Mouse (Mus musculus) left cerebral cortex, adult 8-10 months (tissue): ENCODE measurements around the gene Heyl. TPM values are rescaled to one million over a fixed set of nuclear protein-coding genes. Genes with fewer than 3 reads are reported as not detected.
"Not testable (repeated sequence)": the region's sequence is repeated elsewhere in the genome, so short reads cannot be mapped to it uniquely, and the experiment has no call there.

Experiments
- DNase-seq, 2 experiments: peaks; one replicate each; pipeline ENCODE4 v3.0.0; 2022; ENCODE audit warnings: low spot score in 2 of 2
- total RNA-seq, 4 experiments: library from RNA; stranded (reverse); gene quantifications; 2 replicates each; pipeline ENCODE4 v1.2.4; 2022

The Heyl gene
- total RNA-seq, 4 experiments from 2014 or later: 3.9 to 6.5 (median 5.9) TPM

DNA sequence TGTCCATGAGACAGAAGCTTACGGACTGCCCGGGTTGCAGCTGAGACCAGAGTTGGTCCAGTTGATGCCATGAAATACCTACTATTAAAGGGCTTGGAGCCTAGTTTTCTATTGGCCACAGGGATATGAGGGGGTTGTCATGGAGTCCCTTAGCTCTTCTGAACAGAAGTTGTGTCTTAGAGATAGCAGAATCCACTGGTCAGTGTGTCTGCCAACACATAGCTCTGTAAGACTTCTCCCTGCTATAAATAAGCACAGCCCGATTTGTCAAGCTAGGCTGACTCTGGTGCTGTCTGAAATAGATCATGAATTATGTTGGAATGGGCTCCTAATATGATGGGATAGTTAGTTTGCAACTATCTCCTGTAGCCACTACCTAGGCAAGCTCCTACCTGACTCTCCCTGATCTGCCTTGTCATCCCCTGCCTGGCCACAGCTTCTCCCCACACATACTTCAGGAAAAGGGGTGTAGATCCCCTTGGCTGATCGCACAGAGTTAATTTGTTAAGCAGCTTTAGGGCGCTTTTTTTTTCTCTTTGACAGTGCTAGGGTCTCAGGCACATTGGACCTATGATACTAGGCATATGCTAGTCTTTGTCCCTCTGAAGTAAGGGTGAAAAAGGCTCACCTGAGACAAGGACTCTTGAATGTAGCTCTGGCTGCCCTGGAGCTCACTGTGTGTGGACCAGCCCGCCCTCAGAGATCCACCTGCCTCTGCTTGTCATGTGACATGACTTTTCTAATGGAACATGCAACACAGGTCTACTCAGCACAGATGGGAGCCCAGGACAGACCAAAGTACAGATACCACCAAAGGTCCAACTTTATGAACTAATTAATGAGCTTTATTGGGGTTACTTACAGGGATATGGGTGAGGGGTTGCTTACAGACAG, 51.6 kb downstream of the Heyl start:
- DNase-seq: no peak

DNA sequence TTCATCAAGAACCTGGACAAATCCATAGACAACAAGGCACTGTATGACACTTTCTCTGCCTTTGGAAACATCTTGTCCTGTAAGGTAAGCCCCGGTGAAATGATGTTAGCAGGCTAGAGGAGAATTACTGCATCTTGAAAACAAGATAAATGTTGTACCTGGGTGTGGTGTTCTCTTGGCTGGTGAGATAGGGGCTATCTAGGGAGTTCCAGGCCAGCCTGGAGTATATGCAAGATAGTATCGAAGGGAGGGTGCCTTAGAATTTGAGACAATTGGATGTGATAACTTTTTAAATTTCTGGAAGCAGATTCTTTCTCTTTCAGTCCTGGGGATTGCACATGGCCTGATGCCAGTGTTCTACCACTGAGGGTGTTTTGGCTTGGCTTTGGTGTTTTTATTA, 53.4 kb downstream of the Heyl start:
- DNase-seq: no peak

DNA sequence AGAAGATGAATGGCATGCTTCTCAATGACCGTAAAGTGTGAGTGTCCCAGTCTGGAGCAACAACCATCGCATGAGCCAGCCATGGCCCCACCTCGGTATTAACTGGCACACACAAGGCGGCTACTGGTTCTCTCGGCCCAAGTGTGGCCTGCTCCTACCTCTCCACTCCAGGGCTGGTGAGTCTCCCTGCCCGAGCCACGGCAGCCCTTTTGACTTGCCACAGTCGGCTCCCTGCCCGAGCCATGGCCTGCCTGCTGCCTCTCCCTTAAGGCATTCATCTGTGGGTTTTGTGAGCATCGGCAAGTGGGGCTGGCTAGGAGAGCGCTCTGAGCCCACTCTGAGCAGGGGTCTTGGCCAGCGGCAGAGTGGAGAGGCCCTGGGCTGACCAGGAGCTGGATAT, 55.7 kb downstream of the Heyl start:
- DNase-seq: no peak

DNA sequence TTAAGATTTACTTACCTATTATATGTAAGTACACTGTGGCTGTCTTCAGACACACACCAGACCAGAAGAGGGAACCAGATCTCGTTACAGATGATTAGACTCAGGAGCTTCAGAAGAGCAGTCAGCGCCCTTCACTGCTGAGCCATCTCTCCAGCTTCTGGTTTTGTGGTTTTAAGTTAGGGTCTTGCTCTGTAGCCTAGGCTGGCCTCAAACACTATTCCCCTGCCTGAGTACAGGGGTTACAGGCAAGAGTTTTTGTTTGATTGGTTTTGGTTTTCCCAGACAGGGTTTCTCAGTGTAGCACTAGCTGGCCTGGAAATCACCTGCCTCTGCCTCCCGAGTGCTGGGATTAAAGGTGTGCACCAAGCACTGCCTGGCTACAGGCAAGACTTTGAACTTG, 59.0 kb downstream of the Heyl start:
- no peak for DNase-seq

DNA sequence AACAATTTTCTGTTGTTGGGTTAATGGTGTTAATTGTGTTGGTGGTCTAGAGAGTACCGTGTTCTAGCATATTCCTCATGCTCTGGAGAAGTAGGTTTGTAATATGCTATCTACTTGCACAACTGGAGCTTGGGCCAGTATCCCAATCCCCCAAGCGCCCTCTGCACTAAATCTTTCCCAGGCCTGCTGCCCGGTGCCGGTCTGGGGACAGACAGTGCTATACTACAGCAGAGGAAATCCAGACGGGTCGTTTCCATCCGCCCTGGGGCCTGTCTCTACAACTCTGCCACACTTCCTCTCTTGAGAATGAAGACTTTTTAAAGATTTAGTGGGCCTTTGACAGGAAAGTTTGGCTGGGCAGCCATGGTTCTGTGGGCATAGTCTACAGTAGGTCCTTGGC, 59.6 kb downstream of the Heyl start:
- no peak for DNase-seq

DNA sequence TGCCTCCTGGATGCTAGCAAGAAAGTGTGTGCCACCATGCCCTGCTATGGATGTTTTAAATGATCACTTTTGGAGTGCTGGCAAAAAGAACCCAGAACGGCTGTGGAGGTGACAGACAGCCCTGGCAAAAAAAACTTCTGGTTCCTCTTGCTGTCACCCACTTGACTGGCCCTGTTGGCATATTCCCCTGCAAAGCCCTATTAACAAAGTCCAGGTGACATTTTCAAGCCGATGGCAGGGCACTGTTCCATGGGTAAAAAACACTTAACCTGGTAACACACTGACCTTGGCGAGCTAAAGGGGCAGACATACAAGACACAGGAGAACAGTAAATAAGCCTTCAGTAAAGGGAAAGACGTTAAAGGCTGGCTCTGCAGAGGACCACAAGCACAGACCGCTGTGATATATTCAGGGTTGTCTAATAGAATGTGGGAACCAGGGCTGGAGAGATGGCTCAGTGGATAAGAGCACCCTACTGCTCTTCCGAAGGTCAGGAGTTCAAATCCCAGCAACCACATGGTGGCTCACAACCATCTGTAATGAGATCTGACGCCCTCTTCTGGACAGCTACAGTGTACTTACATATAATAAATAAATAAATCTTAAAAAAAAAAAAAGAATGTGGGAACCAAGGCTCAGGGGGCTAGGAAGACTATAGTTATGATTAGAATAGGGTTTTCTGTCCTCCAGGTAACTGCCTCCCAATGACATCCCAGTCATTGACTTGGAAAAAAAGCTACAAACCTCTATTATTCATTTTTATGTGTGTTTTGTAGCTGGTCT, 60.5 kb downstream of the Heyl start:
- no peak for DNase-seq

DNA sequence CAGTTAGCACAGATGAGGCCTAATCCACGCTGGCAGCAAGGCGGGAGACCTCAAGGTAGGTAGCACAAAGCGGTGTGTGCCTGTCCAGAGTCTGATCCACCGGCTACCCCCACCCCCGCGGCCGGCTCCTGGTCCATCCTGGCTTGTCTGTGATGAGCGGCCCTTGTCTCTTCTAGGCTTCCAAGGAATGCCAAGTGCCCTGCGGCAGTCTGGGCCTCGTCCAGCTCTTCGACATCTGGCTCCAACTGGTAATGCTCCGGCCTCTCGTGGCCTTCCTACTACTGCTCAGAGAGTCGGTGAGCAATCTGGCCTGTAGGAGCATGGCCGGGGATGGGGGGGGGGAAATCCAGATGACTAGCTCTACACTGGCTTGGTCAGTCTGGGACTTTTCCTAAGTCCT, 61.7 kb downstream of the Heyl start:
- DNase-seq: not testable (repeated sequence)

DNA sequence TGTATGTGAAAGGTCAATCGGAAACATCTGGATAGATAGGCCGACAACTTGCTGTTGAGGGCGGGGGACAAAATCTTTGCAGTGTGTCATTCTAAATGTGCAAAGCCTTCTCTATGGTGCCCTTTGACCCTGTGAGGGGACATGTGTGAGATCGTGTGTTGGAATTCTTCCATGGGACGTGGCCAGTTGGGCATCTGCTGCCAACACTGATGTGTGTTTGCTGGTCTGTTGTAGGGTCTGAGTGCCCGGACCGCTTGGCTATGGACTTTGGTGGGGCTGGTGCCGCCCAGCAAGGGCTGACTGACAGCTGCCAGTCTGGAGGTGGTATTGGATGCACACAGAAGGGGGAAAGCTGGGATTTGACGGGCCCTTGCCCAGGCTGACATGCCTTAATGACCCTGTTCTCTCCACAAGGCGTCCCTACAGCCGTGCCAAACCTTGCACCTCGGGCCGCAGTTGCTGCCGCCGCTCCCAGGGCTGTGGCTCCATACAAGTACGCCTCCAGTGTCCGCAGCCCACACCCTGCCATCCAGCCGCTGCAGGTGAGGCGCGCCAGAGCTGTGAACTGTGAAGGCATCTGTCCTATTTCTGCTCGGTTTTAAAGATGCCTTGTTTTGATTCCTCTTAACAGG, 62.3 kb downstream of the Heyl start:
- no peak for DNase-seq

DNA sequence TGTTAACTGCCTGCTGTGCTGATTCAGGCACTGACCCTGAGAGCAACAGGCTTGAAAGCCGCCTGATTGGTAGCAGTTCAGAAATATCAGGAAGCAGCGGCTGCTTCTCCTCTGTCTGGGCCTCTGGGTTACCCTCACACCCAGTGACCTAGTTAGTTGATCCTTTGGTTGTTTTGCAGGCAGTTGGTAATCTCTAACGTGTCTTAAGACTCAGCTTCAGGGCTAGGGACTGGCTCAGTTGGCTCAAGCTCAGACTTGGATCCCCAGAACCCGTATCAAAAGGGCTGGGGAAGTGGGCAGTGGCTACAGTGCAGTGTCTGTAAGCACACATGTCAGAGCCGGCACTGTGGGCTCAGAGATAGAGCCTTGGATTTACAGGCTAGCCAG, 62.8 kb downstream of the Heyl start:
- no peak for DNase-seq

DNA sequence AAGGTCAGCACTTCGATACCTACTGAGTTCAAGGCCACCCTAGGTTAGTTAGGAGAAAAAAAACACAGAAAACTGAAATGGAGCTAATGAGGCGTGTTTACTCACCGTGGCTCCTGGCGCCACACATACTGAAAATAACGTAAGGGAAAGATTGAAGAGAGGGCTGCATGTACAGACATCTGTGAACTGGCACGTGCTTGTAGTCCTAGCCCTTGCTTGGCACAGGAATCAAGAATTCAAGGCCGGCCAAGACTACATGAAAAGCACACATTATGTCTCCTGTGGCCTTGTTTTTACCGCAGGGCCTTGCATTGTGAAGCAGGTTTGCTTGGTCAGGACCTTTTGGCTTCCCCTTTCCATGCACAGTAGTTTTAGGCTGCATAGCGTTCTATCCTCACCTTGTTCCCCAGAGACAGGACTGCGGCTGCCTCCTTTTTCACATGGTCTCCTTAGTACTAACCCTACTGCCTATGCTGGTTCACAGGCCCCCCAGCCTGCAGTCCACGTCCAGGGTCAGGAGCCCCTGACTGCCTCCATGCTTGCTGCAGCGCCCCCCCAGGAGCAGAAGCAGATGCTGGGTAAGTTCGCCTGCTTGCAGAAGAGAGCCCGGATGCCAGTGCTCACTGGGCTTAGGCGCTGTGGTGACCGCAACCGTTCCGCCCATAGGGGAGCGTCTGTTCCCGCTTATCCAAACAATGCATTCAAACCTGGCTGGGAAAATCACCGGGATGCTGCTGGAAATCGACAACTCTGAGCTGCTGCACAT, 64.0 kb downstream of the Heyl start:
- no peak for DNase-seq

DNA sequence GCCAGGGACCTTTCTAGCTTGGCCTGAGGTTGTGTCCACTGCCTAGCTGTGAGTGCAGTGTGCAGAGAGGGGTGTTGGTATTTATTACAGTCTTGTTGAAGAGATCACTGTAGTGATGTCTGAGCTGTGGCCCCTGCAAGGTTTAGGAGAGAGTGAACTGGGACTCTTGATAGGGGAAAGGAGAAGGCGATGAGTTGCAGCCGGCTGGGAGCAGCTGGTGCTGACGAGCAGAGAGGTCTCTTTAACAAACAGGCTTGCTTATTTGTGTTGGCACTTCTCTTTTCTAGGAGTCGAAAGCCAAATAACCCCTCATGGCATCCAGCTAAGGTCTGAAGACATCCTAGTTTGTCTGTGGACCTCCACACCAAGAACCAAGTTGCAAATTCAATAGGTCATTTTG, 64.9 kb downstream of the Heyl start:
- no peak for DNase-seq

DNA sequence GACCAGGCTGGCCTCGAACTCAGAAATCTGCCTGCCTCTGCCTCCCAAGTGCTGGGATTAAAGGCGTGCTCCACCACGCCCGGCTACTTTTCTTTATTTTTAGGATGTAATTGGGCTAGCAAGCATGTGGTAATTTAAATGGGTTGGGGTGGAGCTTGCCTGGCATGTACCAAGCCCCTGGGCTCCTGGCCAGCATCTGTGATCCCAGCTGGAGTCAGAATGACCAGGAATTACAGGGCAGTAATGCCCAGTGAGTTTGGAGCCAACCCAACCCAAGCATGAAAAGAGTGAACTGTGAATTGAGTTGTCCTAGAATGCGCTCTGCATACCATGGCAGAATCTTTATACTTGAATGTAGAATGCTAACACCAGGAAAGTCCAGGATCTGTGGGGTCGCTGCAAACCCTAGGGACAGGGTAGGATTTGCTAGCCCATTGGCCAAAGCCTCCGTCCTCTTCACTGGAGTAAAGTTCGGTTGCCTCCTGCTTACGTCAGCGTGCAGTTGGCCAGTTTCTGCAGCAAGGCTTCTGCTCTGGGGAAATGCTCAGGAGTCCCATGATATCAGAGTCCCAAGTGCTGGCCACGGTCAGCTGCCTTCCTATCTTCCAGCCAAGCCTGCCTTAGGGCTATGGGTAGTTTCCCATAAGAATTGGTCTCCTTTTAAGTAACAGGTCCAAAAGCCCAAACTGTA, 65.8 kb downstream of the Heyl start:
- DNase-seq: no peak

Other genes starting within 250 kb of the Heyl start
- gene Mycl, start 237.9 kb upstream of the Heyl start, total RNA-seq: 10 to 100 TPM; 12.1 to 13.1 (median 12.4) TPM
- 10 to 100 TPM; 16.0 to 20.3 (median 18.8) TPM for gene Trit1, start 217.0 kb upstream of the Heyl start, total RNA-seq
- under 1 TPM in 3 of 4 experiments, not detected in 1; 0.16 to 0.19 (median 0.19) TPM for gene Bmp8b, start 128.4 kb upstream of the Heyl start, total RNA-seq
- gene Oxct2b, start 117.3 kb upstream of the Heyl start, total RNA-seq: under 1 TPM in 3 of 4 experiments, not detected in 1; 0.22 to 0.46 (median 0.27) TPM
- gene Ppie, start 93.6 kb upstream of the Heyl start, total RNA-seq: 10 to 100 TPM; 19.4 to 21.0 (median 20.2) TPM
- 100 to 1,000 TPM; 419 to 526 (median 447) TPM for gene Hpcal4, start 50.3 kb upstream of the Heyl start, total RNA-seq
- 10 to 100 TPM; 10.1 to 14.5 (median 12.5) TPM for gene Nt5c1a, start 32.1 kb upstream of the Heyl start, total RNA-seq
- gene Pabpc4, start 28.8 kb downstream of the Heyl start, total RNA-seq: 10 to 100 TPM; 40.2 to 43.2 (median 42.4) TPM
- under 1 TPM in 2 of 4 experiments, not detected in 2; 0.20 to 0.26 TPM for gene Oxct2a, start 90.1 kb downstream of the Heyl start, total RNA-seq
- gene Bmp8a, start 109.7 kb downstream of the Heyl start, total RNA-seq: not detected